Mouse (Mus musculus) liver, embryonic 14.5 days (tissue): Measurements from ENCODE around the gene Cass4.

Source experiments
- CTCF ChIP-seq: IDR thresholded peaks from 2 replicates; pipeline ENCODE4 v1.5.1; 2016; ENCODE audit warnings: antibody characterized with exemption, low read depth, control low read depth
- EP300 ChIP-seq: IDR thresholded peaks from 2 replicates; pipeline ENCODE4 v1.6.1; 2016; ENCODE audit warnings: antibody characterized with exemption, low read depth

GRCm38 (mm10) chr2:172355833-172356232, 37.8 kb upstream of the Cass4 start:
- TF ChIP-seq EP300 (no peak), CTCF (no peak)
